Mouse (Mus musculus) bone marrow macrophage, adult 2 months (primary cell): ENCODE results near the gene H6pd.

ENCODE experiments used
- CTCF ChIP-seq: IDR thresholded peaks from 2 replicates; pipeline ENCODE4 v1.5.1; 2012; ENCODE audit warnings: low read depth, mild to moderate bottlenecking, low read length, moderate library complexity
- POLR2A ChIP-seq: IDR thresholded peaks from 2 replicates; pipeline ENCODE4 v1.6.1; 2012; ENCODE audit warnings: mild to moderate bottlenecking, low read depth, low read length, borderline replicate concordance

- no peak for TF ChIP-seq CTCF
- TF ChIP-seq POLR2A: no peak
Observed at GRCm38 (mm10) chr4:149936921-149937320, 71.9 kb downstream of the H6pd start.
